Mouse (Mus musculus): ENCODE results near the gene Oscar. TPM values are rescaled to one million over a fixed set of nuclear protein-coding genes. Genes with fewer than 3 reads are reported as not detected.
"Not testable (repeated sequence)": the region's sequence is repeated elsewhere in the genome, so short reads cannot be mapped to it uniquely, and the experiment has no call there.

Oscar gene
- polyA plus RNA-seq, 1 experiment from 2014 or later, result 1.0 TPM

DNA sequence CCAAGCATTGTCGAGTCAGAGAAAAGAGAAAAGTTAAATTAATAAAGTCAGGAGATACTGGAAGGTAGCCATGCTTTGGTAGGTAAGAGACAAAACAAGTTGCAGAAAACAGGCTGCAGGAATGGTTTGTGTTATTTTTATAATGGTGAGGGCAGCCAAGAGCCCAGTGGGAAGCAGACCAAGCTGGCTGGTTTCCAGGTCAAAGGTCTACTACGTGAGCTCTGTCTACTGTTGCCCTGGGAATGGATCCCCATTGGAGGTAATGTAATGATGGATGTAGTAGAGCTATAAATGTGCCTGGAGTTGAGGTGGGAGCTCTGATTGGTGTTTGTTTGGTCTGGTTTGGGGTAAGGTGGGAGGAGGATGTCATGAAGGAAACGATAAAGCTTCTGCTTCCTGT lies 6.9 kb downstream of the Oscar start:
- H3K27ac ChIP-seq (replicated peaks), result no peak overlapping the region
- no peak overlapping the region for H3K4me3 ChIP-seq (replicated peaks)
- no peak for ATAC-seq (ENCODE audit: insufficient number of reproducible peaks, low FRiP score, low TSS enrichment, low read depth)
- H3K9me3 ChIP-seq (replicated peaks), result no peaks in the 10 kb centered on the region
- no peaks in the 10 kb centered on the region for H3K4me1 ChIP-seq
- 63% methylated on average over 3 of the region's 3 CpGs for WGBS
- no peak overlapping the region for H3K9ac ChIP-seq
- H3K4me2 ChIP-seq (replicated peaks), result no peak overlapping the region
- no peaks in the 10 kb centered on the region for H3K36me3 ChIP-seq
- H3K27me3 ChIP-seq, result no peaks in the 10 kb centered on the region

DNA sequence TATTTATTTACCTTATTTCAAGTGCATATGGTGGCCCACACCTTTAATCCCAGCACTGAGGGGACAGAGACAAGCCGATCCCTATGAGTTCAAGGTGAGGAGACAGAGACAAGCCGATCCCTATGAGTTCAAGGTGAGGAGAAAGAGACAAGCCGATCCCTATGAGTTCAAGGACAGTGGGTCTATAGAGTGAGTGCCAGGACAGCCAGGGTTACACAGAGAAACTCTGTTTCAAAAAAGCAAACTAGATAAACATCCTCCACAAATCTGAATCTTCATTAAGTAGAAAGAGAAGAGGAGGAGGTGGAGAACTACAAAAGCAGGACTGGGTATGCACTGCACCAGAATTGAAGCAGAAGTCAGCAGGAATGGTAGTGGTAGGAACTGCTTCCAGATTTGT lies 7.3 kb downstream of the Oscar start:
- no peak overlapping the region for H3K4me3 ChIP-seq (replicated peaks)
- no peak overlapping the region for H3K27ac ChIP-seq (replicated peaks)
- H3K4me1 ChIP-seq, result no peaks in the 10 kb centered on the region
- H3K9ac ChIP-seq, result no peak overlapping the region
- H3K4me2 ChIP-seq (replicated peaks), result no peak overlapping the region
- H3K9me3 ChIP-seq (replicated peaks), result no peaks in the 10 kb centered on the region
- 87% methylated on average over 3 of the region's 3 CpGs for WGBS
- H3K36me3 ChIP-seq, result no peaks in the 10 kb centered on the region
- H3K27me3 ChIP-seq, result no peaks in the 10 kb centered on the region
- no peak for ATAC-seq (ENCODE audit: insufficient number of reproducible peaks, low FRiP score, low TSS enrichment, low read depth)

DNA sequence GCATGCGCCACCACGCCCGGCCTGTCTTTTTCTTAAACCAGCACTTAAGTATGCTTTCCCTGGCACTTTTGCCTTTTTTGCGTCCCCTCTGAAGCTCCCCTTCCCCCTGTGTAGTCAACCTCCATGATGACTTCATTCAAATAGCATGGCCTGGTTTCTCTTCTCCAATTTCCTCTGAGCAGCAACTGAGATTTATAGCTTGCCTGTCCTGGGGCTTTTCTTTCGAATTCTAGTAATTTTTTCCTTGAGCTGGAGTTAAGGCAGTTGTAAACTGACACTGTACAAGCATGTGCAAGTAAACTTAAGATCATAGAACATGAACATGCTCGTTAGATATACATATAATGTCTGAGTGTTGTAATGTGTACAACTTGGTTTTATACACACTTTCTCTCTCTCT lies 8.6 kb downstream of the Oscar start:
- Histone ChIP-seq H3K9me3 (replicated peaks) (no peaks in the 10 kb centered on the region), H3K27ac (replicated peaks) (no peak overlapping the region), H3K9ac (no peak overlapping the region), H3K36me3 (no peaks in the 10 kb centered on the region), H3K4me2 (replicated peaks) (no peak overlapping the region), H3K4me3 (replicated peaks) (no peak overlapping the region), H3K4me1 (no peaks in the 10 kb centered on the region), H3K27me3 (no peaks in the 10 kb centered on the region)
- no peak for ATAC-seq (ENCODE audit: insufficient number of reproducible peaks, low FRiP score, low TSS enrichment, low read depth)
- WGBS, result 70% methylated on average over 6 of the region's 6 CpGs

GRCm38 (mm10) chr7:3606798-3607197 lies 9.2 kb downstream of the Oscar start:
- Histone ChIP-seq H3K4me1 (no peaks in the 10 kb centered on the region), H3K36me3 (no peaks in the 10 kb centered on the region), H3K9ac (no peak overlapping the region), H3K27me3 (no peaks in the 10 kb centered on the region), H3K4me2 (replicated peaks) (no peak overlapping the region), H3K27ac (replicated peaks) (no peak overlapping the region), H3K9me3 (replicated peaks) (no peaks in the 10 kb centered on the region), H3K4me3 (replicated peaks) (no peak overlapping the region)
- 19% methylated on average over 2 of the region's 2 CpGs for WGBS
- ATAC-seq (ENCODE audit: insufficient number of reproducible peaks, low FRiP score, low TSS enrichment, low read depth), result no peak

DNA sequence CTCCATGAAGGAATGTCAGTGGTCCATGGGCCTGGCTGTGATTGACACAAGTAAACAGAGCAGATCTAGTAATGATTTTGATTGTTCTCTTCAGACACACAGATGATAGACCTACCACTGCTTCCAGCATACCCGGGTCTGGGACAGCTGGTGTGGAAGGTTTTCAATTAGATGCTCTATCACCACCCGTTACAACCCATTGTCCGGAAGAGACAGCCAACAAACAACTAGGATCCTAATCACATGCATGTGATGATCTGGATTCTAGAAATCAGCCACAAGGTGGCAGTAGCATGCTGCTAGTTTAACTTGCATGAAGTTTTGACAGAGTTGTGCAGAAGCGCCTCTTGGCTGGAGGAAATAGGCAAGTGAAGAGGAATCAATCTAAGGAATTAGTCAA lies 14.8 kb downstream of the Oscar start:
- H3K36me3 ChIP-seq, result no peaks in the 10 kb centered on the region
- no peaks in the 10 kb centered on the region for H3K9me3 ChIP-seq (replicated peaks)
- no peak for ATAC-seq (ENCODE audit: insufficient number of reproducible peaks, low FRiP score, low TSS enrichment, low read depth)
- H3K4me2 ChIP-seq (replicated peaks), result no peak overlapping the region
- no peak overlapping the region for H3K27ac ChIP-seq (replicated peaks)
- 7% methylated on average over 4 of the region's 4 CpGs for WGBS
- H3K27me3 ChIP-seq, result no peaks in the 10 kb centered on the region
- H3K4me1 ChIP-seq, result no peaks in the 10 kb centered on the region
- no peak overlapping the region for H3K4me3 ChIP-seq (replicated peaks)
- H3K9ac ChIP-seq, result no peak overlapping the region

DNA sequence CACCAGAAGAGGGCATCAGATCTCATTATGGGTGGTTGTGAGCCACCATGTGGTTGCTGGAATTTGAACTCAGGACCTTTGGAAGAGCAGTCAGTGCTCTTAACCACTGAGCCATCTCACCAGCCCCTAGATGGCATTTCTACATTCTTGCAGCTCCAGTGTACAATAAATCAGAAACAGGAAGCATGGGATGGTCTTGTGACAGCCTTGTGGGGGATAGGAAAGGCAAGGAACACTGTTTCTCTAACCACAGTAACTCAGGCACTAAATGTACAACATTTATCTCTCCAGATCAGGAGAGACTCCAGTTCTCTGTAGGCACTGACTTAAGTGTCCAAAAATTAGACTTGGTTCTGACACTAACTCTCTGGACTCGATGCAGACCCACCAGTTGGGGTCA lies 18.2 kb downstream of the Oscar start:
- not testable (repeated sequence) for H3K27me3 ChIP-seq; H3K36me3 ChIP-seq; H3K27ac ChIP-seq (replicated peaks); H3K4me2 ChIP-seq (replicated peaks); H3K9me3 ChIP-seq (replicated peaks); H3K9ac ChIP-seq; ATAC-seq (ENCODE audit: insufficient number of reproducible peaks, low FRiP score, low TSS enrichment, low read depth); H3K4me1 ChIP-seq; H3K4me3 ChIP-seq (replicated peaks)
- WGBS, result 46% methylated on average over 1 of the region's 1 CpGs

- H3K27ac ChIP-seq (replicated peaks), result no peak overlapping the region
- no peak for ATAC-seq (ENCODE audit: insufficient number of reproducible peaks, low FRiP score, low TSS enrichment, low read depth)
- H3K4me3 ChIP-seq (replicated peaks), result no peak overlapping the region; the same call in 1 of the 2 replicates
- H3K4me2 ChIP-seq (replicated peaks), result 0 out of 2 replicates have a peak overlapping the region, but pooled peaks have one; percentile 2
- 9% methylated on average over 9 of the region's 9 CpGs for WGBS
- no peaks in the 10 kb centered on the region for H3K36me3 ChIP-seq
- no peak overlapping the region for H3K9ac ChIP-seq
- H3K4me1 ChIP-seq, result no peaks in the 10 kb centered on the region
- H3K27me3 ChIP-seq, result no peaks in the 10 kb centered on the region
- H3K9me3 ChIP-seq (replicated peaks), result no peaks in the 10 kb centered on the region
These were observed 20.8 kb downstream of the Oscar start for GRCm38 (mm10) chr7:3595146-3595545.

DNA sequence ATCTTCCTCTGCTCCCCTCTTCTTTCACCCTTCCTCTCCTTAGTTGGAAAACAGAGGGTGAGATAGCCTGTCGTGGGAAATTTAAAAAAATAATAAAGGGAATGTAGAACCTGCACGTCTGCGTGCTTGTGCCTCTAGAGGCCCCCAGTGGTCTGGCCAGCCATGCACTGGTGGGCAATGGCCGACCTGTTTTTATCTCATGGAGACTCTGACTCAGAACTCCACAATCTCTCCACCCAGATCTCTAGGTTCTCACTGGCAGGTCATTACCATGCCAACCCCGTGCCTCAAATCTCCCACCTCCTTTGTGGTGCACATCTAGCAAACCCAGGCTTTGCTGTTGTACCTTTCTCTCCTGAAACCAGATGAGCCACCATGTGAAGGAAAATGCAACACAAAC lies 21.3 kb downstream of the Oscar start:
- Histone ChIP-seq H3K27ac (replicated peaks) (no peak overlapping the region), H3K9ac (no peak overlapping the region), H3K4me2 (replicated peaks) (0 out of 2 replicates have a peak overlapping the region, but pooled peaks have one; percentile 2), H3K9me3 (replicated peaks) (no peaks in the 10 kb centered on the region), H3K36me3 (no peaks in the 10 kb centered on the region), H3K27me3 (no peaks in the 10 kb centered on the region), H3K4me1 (no peaks in the 10 kb centered on the region), H3K4me3 (replicated peaks) (no peak overlapping the region; the same call in 1 of the 2 replicates)
- 16% methylated on average over 5 of the region's 5 CpGs for WGBS
- ATAC-seq (ENCODE audit: insufficient number of reproducible peaks, low FRiP score, low TSS enrichment, low read depth), result no peak

GRCm38 (mm10) chr7:3593855-3594254 lies 22.1 kb downstream of the Oscar start:
- Histone ChIP-seq H3K27ac (replicated peaks) (no peak overlapping the region), H3K4me2 (replicated peaks) (no peak overlapping the region), H3K27me3 (no peaks in the 10 kb centered on the region), H3K4me3 (replicated peaks) (no peak overlapping the region), H3K4me1 (no peaks in the 10 kb centered on the region), H3K9ac (no peak overlapping the region), H3K9me3 (replicated peaks) (no peaks in the 10 kb centered on the region), H3K36me3 (no peaks in the 10 kb centered on the region)
- no peak for ATAC-seq (ENCODE audit: insufficient number of reproducible peaks, low FRiP score, low TSS enrichment, low read depth)

DNA sequence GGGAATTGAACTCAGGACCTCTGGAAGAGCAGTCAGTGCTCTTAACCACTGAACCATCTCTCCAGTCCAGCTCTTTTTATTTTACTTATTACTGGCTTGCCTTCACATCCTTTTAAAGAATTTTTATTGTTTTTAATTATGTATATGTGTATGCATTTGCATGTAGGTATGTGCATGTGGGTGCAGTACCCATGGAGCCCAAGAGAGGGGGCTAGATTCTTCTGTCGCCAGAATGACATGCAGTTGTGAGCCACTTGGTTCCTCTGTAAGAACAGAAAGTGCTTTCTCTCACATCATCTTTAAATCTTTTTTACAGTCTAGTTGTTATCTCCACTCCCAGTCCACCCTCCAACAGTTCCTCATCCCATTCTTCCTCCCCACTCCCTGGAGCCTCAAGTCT lies 24.4 kb downstream of the Oscar start:
- Histone ChIP-seq H3K4me1 (no peaks in the 10 kb centered on the region), H3K9me3 (replicated peaks) (no peaks in the 10 kb centered on the region), H3K4me2 (replicated peaks) (no peak overlapping the region), H3K9ac (no peak overlapping the region), H3K27ac (replicated peaks) (no peak overlapping the region), H3K27me3 (no peaks in the 10 kb centered on the region), H3K4me3 (replicated peaks) (no peak overlapping the region), H3K36me3 (no peaks in the 10 kb centered on the region)
- 81% methylated on average over 1 of the region's 1 CpGs for WGBS
- ATAC-seq (ENCODE audit: insufficient number of reproducible peaks, low FRiP score, low TSS enrichment, low read depth), result no peak

DNA sequence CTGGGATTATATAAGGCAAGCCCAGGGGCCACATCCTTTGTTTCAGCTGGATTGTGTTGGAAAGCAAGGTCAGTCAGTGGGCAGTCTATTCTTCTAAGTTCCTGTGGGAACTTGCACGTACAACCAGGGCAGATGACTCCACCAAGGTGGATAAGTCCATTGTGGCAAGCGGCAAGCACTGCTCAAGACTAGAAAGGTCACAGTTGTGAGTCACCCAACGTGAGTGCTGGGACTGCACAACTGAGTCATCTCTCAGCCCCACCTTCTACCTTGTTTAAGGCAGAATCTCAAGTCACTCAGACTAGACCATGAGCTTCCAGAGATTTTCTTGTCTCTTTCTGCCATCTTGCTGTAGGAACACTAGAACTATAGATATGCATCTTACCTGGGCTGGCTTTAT lies 25.4 kb downstream of the Oscar start:
- H3K9ac ChIP-seq, result no peak overlapping the region
- no peak overlapping the region for H3K27ac ChIP-seq (replicated peaks)
- ATAC-seq (ENCODE audit: insufficient number of reproducible peaks, low FRiP score, low TSS enrichment, low read depth), result no peak
- H3K4me2 ChIP-seq (replicated peaks), result no peak overlapping the region
- no peaks in the 10 kb centered on the region for H3K9me3 ChIP-seq (replicated peaks)
- WGBS, result 78% methylated on average over 3 of the region's 3 CpGs
- H3K4me1 ChIP-seq, result no peaks in the 10 kb centered on the region; the same call in 1 of the 2 replicates
- no peaks in the 10 kb centered on the region for H3K27me3 ChIP-seq
- H3K36me3 ChIP-seq, result no peaks in the 10 kb centered on the region
- H3K4me3 ChIP-seq (replicated peaks), result no peak overlapping the region

GRCm38 (mm10) chr7:3587292-3587691 lies 28.7 kb downstream of the Oscar start:
- 45% methylated on average over 1 of the region's 1 CpGs for WGBS
- no peaks in the 10 kb centered on the region for H3K36me3 ChIP-seq

More at GRCm38 (mm10) chr7:3587292-3587691, 28.7 kb downstream of the Oscar start:
- H3K27me3 ChIP-seq, result no peaks in the 10 kb centered on the region
- H3K4me3 ChIP-seq (replicated peaks), result no peak overlapping the region
- ATAC-seq (ENCODE audit: insufficient number of reproducible peaks, low FRiP score, low TSS enrichment, low read depth), result no peak
- no peak overlapping the region for H3K9ac ChIP-seq
- no peak overlapping the region for H3K27ac ChIP-seq (replicated peaks)
- no peaks in the 10 kb centered on the region for H3K9me3 ChIP-seq (replicated peaks)
- no peaks in the 10 kb centered on the region; the same call in 1 of the 2 replicates for H3K4me1 ChIP-seq
- H3K4me2 ChIP-seq (replicated peaks), result no peak overlapping the region

All from embryonic facial prominence, embryonic 15.5 days (tissue).